Mouse (Mus musculus) MN1 (cell line): ENCODE measurements at regions not wholly inside any gene's neighbourhood (a gene's known extent, or its start where the extent isn't known, plus 50 kb on each side); places are given as distances from the start of the nearest gene placed in this dataset.
A peak's percentile ranks its signal among the peaks of the same experiment; 100 is the strongest.

Source experiments
- DNase-seq: peaks from one replicate; pipeline ENCODE4 v3.0.0-alpha.2; 2016; ENCODE audit warnings: low spot score

DNA sequence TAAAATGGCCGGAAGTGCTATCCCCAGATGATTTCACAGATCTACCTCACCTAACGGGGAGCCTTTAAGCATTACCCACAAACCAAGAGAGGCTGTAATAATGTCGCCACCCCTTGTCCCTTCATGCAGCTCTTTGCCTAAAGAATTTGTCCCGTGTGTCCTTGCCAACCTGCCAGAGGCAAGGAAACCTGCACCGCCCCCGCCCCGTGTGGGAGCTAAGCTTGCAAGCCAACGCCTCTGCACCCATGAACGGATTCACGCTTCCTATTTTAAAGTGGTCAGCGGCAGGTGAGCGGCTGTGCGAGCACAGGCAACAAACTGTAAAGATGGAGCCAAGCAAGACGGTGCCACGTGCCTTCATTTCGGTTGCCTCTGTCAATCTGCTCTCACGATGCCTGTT, 63.1 kb downstream of the Gm11011 start:
- no peak for DNase-seq

DNA sequence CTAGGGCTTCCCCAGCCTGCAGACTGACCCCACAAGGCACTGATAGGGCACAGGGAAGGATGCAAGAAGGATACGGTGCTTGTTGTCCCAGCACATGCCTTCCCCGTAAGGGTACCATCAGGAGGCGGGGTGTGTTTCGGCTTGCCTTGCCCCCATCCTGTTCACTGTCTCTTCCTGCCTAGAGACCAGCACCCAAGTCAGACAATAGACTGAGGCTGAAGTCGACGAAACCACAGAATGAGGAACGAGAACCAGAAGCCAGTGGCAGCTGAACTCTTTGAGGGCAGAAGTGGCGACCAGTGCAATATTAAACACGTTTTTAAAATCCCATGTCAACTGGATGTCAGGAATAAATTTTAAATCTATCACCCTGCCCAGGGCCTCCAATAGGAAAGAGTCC, 67.6 kb downstream of the Gm11011 start:
- DNase-seq: no peak

DNA sequence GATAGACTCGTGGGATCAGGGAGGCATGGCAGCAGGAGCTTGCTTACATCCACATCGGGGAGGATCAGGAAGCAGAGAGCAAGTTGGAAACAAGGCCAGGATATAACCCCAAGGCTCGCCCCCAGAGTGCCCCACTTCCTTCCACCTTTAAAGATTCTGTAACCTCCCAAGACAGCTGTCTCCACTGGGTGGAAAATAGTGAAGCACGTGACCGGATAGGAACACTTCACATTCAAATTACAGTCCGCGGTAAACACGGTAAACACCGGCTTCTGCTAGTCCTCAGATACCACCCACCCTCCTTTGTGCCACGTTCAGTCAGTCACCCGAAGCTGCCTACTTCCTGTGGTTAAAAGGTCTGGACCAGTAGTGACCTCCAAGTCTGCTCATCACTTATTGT, 72.2 kb downstream of the Gm11011 start:
- no peak for DNase-seq

DNA sequence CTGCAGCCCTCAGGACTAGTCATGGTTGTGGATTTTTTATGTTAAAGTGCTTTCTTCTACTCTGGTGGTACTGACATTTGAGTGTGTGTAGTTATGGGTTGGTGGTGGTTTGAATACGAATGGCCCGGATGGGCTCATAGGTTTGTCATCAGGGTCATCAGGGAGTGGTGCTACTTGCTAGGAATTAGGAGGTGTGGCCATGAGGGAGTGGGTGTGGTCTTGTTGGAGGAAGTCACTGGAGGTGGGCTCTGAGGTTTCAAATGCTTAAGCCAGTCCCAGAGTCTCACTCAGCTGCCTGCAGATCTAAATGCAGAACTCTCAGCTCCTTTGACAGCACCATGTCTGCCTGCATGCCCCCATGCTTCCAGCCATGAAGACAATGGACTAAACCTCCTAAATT, 76.8 kb downstream of the Gm11011 start:
- DNase-seq: no peak

DNA sequence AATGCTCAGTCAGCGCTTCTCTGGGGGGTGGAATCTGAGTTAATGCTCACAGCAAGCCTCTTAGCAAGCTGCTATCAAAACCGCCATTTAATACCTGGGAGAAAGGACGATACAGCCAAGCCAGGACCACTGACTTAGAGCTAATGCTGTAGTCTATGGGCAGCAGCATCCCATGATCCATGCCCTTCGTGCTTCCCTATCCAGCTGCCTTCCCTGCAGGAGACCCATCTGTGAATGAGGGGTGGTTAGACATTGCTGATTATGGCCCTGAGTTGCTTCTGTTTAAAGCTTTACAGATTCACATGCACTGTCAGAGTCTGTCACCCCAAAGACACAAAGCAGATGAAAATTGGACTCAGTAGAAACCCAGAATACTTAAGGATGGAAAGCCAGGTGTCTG, 78.1 kb downstream of the Gm11011 start:
- DNase-seq: no peak

DNA sequence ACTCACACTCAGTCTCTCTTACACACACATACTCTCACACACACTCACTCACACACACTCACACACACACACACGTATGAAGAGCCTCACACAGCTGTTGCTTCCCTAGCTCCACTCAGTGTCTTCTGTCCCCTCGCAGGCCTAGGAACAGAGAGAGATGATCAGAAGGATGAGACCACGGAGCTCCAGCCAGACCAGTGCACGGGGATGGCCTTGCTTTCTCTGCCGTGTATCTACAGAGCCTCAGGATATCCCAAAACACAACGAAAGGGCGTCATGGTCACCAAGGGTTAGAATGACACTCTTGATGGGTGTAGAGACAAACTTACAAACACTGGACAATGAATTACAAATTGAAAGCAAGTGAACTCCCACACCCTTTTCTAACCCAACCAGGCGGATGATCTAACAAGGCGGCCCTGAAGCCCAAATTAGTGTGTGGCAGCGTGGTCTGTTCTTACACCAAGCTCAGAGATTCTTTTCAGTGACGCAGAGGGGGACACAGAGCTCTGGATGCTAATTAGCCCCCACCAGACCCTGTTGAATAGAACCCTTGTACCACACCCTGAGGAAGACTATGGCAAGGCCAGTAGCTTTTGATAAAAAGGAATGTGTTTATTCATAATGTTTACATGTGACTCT, 83.0 kb downstream of the Gm11011 start:
- no peak for DNase-seq

DNA sequence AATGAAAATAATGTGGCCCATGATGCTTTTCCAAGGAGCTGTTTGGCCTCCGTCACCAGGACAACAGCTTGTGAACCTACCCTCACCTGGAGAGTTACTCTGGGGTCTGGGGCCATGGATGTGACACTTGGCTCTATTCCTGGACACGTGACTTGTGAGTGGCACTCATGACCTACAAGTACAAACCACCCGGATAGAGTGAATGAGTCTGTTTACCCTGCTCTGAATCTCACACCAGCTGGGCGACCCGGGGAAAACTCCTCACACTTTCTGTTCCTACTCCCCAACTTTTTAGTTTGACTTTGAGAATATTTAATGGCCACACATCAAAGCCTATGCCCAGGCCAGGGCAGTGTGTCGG, 84.0 kb downstream of the Gm11011 start:
- DNase-seq: no peak

DNA sequence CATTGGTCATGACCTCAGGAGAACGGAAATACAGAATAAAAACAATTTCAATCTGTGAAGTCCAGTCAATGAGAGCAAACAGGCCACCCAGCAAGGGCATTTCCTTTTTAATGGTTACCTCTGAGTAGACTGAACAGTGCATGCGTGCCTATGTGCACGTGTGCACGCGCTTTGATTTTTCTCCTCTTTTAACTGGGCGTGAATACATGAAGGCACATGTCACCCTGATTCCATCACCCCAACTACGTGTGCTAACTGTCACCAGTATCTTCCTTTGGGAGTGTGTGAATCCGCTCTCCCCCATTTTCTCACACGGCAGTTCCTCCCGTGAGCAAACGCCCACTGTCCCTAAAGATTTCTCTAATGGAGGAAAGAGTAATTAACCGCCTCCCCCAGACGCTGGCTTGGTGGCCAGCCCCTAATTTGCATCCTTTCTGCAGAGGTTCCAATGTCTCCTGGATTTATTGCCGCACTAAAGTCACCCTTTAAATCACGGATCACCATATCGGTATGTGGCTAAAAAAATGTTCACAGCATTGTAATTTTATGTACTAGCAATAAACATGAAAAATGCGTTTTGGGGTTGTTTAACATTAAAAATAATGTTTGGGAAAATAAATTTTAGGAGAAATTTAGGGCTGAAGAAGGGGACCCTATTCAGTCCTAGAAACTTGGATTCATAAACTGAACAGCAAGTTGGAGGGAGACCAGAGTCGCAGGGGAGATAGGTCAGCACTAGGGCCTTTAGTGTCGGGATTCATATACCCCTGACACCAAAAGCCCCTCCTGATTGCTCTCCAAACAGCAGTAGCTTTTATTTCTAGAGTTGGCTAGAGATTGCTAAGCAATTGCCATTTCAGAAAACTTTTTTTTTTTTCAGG, 84.6 kb downstream of the Gm11011 start:
- DNase-seq: no peak

DNA sequence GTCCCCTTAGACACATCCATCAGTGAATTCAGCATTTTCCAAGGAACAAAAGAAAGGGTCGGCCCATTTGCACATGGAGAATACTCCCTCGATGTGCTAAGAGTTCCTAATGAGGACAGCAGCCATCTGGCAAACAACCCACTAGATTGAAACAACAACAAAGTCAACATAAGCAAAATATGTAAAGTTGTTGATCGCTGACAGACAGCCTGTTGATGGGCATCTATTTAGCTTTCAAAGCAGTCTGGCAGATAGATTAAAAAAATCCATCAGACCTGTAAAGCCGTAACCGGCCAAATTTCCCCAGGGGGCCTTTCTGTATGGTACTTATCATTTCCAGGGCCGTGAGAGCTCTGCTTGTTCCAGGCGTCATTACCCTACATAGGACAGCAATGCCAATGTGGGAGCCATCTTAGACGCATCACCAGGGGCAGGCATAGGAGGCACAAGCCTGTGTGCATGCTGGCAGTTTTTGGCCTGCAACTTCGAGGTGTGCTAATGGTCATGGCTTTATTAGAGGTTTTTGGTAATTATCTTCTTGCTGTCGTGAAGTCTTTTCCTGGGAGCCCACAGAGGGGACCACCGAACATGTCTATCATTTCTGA, 85.7 kb downstream of the Gm11011 start:
- DNase-seq: no peak

DNA sequence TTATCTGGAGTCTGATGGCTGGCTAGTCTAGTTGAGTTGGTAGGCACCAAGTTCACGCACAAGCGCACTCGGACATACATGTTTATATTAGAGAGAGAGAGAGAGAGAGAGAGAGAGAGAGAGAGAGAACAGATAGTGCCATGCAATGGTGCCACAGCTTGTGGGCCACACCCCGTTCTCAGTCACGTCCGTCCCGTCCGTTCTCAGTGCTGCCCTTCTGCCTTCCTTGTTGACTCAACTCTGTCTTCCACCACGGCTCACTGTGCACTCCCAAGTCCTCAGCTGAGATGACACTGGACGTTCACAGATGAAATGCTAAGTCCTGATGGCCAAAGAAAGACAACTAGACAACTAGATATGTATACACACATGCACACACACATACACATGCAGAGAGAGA, 92.2 kb downstream of the Gm11011 start:
- no peak for DNase-seq

DNA sequence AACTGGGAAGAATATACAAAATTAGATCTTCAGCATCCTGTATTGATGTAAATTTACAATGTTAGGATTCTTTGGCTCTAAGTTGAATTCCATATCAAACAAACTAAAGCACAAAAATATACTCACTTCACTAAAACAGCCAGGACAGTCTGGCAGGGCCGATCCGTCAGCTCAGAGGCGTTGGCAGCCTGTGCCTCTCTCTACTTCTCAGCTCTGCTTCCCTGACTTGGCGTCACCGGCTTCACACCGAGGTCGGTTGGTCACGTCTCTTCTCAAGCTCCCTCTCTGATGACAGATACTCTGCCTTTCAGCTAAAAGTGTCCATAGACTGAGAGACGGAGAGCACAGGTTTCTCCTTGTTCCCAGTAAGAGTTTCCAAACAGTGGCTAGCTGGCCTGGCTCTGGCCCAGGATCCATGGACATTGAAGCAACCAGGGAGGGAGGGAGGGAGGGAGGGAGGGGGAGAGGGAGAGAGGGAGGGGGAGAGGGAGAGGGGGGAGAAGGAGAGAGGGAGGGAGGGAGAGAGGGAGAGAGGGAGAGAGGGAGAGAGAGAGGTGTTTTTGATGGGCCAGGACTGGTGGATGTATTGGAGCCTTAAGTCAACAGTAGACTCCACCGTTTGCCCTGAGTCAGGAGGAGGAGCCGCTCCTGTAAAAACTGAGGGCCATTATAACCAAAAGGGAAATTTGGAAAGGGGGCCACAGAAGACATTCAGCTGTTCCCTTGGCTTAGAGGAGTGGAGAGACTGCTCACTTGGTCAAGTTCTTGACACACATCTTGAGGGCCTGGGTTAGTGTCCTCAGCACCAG, 92.8 kb downstream of the Gm11011 start:
- DNase-seq: no peak

DNA sequence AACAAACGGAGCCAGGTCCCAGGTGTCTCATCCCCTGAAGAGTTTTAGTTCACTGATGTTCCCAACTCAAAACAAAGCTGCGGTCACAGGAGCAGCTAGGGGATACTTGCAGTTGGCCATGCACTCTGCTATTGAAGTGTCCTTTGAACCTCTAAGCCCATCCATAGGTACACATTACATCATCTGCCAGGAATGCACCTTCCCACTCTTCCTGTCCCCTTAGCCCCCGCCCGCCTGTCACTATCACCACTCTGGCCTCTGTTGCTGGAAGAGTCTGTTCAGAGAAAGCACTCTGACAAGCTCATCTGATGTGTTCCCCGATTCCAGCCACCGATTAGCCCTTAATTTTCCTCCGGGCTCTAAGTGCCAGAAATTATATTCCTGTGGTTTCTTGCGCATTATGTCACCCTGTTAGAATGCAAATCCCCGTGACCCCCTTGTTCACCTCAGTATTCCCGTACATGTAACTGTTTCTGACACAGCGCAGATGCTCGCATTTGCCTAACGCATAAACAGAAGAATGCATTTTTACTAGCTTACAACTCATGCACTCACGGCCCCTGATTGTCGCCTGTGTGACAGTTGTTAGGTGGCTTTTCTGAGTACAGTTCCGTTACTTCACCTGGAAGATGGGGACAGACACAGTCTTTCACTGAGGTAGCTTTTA, 93.8 kb downstream of the Gm11011 start:
- peak; percentile 14 for DNase-seq

DNA sequence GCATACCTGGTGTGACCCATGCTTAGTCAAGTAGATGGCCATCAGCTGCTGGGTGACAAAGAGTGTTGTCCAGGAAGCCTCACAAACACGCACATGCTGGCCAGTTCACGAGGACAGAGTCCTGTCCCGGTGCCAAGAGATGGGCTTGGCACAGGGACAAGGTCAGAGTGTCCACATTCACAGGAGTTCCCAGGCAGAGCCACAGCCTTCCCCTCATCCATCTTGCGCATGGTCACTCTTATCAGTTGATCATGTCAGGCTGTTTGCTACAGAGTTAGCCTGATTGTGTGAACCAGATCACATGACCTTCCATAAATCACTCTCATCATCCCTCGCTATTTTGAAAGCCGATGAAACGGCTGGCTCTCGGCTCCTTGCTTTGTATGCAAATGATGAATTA, 103.6 kb downstream of the Gm11011 start:
- DNase-seq: peak; percentile 78

DNA sequence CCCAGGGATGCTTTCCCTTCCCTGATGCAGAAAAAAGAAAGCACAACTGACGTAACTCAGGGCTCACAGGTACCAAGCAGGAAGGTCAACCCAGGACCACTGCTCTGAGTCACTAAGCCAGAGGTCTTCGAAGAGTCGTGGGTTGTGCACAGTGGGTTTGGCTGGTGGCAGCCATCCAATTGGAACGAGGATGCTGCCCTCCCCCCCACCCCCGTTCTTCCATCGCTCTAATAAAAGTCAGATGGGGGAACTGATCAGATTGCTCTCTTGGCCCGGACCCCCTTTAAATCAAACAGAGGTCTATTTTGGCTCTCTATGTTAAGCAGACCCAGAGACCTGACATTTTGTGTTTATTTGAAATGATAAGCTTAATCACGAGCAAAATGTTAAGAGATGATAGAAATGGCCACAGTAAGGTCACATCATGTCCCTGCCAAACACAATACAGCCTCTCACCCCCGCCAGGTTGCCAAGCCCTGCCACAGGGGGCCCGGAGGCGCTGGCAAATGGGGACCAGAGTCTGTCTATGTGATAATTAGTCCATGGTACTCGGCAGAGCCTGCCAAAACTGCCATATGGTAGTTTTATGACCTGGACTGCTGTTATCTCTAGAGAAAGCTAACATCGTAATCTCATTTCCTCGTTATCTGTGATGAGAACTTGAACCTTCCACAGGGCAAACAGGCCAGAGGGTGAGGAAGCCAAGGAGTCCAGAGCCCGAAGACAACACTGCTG, 105.6 kb downstream of the Gm11011 start:
- DNase-seq: peak; percentile 70

DNA sequence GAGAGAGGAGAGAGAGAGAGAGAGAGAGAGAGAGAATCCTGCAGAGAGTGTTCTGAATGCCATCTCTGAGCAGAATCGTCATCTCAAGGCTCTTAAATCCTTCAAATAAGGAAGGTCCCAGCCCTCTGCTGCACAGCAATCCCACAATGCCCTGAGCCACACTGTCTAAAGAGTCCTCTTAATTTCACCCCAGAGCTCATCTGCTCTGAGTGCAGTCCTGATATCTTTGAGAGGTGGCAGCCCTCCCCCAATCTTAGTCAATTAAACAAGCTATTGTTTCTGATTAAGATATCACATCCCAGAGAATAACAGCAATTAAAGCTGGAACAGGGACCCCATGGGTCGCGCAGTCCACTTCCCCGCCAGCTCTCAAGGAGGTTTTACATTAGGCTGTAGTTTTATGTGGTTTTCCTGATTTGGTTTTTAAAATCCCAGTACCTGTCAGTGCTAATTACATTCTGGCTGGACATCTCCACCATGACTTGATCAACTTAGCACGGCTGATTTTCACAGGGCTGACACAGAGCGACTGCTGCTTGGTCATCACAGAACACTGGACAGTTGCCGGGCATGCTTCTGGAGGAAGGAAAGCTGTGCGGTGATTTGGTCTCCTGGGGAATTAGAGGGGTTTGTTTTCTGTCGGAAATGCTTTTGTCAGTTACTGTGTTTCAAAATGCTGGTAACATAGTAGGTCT, 113.0 kb downstream of the Gm11011 start:
- peak; percentile 83 for DNase-seq

DNA sequence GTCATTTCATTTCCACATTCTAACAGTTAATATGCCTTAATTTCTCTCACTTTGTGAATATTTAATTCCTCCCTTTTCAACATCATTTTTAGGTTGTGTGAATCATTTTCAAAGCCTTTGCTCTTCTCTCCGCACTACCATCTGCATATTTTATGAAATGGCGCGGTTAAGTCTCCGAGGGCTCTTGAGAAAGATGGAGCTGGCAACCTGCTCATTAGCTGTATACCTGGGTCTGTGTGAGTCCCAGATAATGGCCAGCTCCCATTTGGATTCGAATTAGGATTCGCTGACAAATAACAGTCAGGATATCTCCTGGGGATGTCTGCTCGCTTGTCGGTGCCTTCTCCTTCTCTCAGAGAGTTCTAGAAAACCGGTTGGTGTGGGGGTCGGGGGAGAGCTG, 118.0 kb downstream of the Gm11011 start:
- DNase-seq: no peak

DNA sequence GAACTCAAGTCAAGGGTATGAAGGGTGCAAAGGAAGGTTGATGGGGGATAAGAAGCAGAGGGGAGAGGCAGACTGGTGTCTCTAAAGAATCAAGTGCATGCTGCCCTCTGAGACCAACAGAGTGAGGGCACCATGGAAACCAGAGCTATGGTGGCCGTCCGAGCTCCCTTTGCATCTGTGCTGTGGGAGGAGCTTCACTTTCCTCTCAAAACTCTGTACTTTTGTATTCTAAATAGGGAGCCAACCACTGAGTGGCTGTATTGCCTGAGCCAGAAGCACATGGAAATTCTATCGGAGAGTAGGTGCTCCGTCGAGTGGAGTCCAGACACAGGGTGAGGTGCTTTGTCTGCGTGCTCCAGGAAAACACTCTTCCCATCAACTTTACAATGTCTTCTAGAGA, 119.9 kb downstream of the Gm11011 start:
- no peak for DNase-seq

DNA sequence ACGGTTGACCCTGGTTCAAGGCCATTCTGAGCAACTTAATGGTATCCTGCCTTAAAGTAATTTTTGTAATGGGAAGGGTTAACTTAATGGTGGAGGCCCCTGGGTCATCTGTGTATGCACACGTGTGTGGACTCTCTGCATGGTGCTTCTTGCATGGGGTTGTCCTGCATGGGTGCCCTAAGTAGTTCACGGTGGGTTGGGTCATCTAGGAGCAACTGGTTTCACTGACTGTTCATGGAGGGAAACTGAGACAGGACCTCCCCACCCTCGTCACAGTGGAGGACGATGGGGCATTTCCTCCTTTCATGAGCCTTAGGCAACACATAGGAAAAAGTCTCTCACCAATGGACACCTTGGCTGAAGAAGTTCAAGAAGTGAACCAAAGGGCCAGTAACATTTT, 123.4 kb downstream of the Gm11011 start:
- no peak for DNase-seq

DNA sequence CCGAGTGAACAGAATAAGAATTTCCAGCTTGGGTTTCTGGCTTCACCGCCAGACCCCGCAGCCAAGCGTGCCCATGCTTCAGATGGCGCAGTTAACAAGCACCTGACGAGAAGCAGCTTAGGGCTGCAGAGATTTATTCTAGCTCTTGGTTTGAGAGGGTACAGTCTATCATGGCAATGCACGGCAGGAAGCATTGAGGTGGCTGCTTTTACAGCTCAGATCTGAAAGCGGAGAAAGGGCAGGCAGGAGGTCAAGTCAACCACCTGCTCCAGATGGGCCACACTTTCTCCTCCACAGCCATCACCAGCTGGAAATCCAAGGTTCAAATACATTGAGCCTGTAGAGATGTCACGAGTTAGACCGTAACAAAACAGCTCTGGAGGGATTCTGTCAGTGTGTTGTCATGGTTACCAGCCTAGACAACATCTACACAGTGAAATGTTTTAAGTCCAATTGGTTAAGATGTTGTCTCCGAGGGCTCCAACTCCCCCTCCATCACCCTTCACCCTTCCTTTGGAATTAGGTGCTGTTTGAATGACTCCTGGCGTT, 126.0 kb downstream of the Gm11011 start:
- DNase-seq: no peak

DNA sequence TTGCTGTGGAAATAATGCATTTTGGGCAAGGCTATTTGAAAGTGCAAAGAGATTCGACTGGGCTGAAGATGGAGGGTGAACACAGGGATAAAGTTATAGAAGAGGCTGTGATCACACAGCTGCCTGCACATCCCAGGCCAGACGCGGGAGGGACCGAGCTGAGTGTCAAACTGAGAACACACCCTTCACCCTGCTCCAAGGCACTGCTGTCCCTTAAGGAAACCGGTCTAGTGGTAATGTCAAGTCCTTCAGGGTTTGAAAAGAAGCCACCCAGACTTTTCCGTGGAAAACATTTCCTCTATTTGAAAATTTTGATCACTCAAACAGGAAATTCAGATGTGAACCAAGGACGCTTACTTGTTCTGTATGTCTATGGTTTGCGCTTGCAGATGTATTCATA, 134.6 kb downstream of the Gm11011 start:
- DNase-seq: no peak
